Mouse (Mus musculus) layer of hippocampus, adult 11-12 months (tissue): ENCODE measurements at regions not wholly inside any gene's neighbourhood (a gene's known extent, or its start where the extent isn't known, plus 50 kb on each side); places are given as distances from the start of the nearest gene placed in this dataset.

Source experiments
- DNase-seq: peaks from one replicate; pipeline ENCODE4 v3.0.0; 2022; ENCODE audit warnings: low spot score

- no peak for DNase-seq
Observed at GRCm38 (mm10) chr13:36807961-36808360, 73.0 kb upstream of the Nrn1 start.

GRCm38 (mm10) chr13:36789360-36789759, 54.4 kb upstream of the Nrn1 start:
- DNase-seq, result peak; percentile 38
